Mouse (Mus musculus): Measurements from ENCODE around the gene Traf2. TPM values are rescaled to one million over a fixed set of nuclear protein-coding genes. Genes with fewer than 3 reads are reported as not detected.

Traf2 gene
- 10 to 100 TPM; 12.0 to 18.8 (median 15.2) TPM for total RNA-seq (2022)

DNA sequence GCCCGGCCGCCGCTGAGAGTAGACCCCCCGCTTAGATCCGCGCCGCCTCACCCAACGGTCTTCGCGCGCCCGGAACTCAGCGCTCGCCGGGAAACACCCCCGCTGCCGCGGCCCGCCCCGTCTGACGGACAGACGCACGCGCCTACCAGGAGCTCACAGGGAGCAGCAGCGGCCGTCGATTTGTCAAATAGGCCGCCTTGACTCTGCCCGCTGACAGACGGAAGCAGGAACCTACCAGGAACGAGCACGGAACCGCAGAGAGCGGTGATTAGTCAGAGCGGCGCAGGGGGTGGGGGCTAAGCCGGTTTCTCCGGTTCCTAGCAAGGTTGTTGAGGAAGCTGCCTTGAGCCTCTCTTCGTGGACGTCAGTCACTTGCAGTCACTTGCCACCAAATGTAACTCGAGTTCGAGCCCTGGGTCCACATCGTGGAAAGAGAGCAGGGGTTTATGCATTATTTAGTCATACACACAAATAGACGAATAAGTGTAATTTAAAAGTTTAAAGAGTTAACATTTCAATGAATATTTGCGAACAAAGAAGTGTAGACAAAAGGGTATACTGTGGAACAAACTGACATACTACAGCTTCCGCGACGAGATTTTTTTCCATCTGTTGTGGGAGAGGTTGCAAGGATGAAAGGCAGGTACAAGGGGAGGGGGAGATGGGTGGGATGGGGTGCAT lies at the start of gene Traf2:
TSS of gene Traf2 (minus strand) at position 130 of the 681 bp plus-strand sequence.
- peak; percentile 98 for DNase-seq (ENCODE audit: low spot score in 2 of 2)

DNA sequence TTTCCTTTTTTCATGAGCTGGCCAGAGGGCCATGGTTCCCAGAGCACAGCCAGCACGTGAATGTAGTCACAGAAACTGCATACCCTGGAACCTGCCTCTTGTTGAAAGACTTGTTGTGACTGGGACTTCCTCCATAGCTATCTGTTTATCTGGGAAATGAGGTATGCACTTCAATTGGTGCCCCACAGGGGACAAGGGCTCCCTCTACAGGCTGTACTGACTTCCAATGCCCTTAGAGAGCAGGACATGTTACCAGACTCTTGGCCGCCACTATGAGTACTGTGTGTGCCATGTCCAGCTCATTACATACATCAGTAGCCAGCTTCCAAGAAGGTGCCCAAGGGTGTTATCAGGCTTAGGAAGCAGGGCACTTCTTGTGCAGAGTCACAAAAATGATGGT lies 45.1 kb upstream of the Traf2 start:
- no peak for DNase-seq (ENCODE audit: low spot score in 2 of 2)

GRCm38 (mm10) chr2:25588227-25588907 lies 41.6 kb upstream of the Traf2 start:
- DNase-seq (ENCODE audit: low spot score in 2 of 2) = no peak

DNA sequence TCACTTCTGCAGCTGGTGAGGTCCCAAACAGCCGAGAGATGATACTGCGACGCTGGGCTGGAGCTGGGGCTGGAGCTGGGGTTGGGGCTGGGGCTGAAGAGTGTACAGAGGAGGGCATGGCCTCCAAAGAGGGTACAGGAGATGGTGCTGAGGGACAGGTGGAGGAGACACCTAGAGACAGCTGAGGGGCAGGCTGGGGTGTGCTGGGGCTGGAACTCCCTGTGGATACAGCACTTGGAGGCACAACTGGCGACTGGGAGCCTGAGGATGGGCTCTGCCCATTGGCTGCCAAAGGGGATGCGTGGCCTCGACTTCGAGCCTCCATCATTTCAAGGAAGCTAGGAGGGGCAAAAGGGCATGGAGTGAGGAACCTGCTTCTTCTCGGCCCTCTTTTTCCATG lies 40.5 kb upstream of the Traf2 start:
- DNase-seq (ENCODE audit: low spot score in 2 of 2) = no peak

GRCm38 (mm10) chr2:25585601-25586000 lies 38.9 kb upstream of the Traf2 start:
- DNase-seq (ENCODE audit: low spot score in 2 of 2) = no peak

GRCm38 (mm10) chr2:25584856-25585255 lies 38.1 kb upstream of the Traf2 start:
- DNase-seq (ENCODE audit: low spot score in 2 of 2) = no peak

DNA sequence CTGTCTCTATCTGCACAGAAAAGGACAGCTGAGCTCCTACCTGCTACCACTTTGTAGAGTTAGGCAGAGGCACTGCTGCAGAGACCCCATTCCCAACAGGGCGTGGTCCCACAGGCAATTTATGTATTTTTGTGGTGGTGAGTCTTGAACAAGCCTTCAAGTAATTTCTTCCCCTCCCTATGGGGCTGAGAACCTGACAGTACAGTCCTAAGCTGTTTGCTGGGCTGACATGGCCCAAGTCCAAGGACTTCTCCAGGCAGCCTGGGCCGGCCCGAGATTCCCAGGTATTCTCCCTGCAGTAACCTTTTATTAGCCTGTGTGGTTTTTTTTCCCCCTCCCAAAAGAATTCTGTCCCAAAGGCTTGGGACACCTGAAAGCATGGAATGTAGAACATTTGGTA lies 37.4 kb upstream of the Traf2 start:
- no peak for DNase-seq (ENCODE audit: low spot score in 2 of 2)

GRCm38 (mm10) chr2:25583571-25583970 lies 36.8 kb upstream of the Traf2 start:
- DNase-seq (ENCODE audit: low spot score in 2 of 2) = no peak

- DNase-seq (ENCODE audit: low spot score in 2 of 2) = no peak
Observed at GRCm38 (mm10) chr2:25583120-25583481, 36.4 kb upstream of the Traf2 start.

- DNase-seq (ENCODE audit: low spot score in 2 of 2) = no peak
Observed at GRCm38 (mm10) chr2:25582466-25583119, 35.9 kb upstream of the Traf2 start.

GRCm38 (mm10) chr2:25581901-25582301 lies 35.2 kb upstream of the Traf2 start:
- DNase-seq (ENCODE audit: low spot score in 2 of 2) = no peak

DNA sequence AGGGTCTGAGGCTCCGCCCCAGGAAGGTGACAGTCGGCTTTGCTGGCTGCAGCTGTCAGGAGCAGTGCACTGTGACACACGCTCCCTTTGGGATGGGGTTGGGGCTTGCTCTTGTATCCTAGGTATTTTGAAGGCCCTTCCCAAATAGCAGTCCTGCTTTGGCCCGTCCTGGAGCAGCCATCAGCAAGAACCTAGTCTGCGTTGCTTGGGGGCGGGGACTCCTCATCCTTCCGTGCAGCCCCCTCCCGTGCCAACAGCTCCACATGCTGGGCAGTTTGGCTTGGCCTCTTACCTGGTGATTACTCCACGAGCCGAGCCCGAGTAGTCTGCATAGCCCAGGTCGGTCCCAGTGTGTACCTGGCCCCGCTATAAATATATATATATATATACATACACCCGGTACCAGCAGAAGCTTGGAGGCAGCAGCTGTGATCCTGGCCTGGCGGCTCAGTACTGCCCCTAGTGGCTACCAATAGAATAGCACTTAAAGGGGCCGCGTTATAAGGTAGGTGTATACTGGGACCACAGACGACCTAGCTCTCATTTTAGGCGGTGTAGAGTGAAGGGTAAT lies 34.6 kb upstream of the Traf2 start, which contains the start of gene Ajm1:
TSS of gene Ajm1 (minus strand) at position 464 of the 571 bp plus-strand sequence.
- DNase-seq (ENCODE audit: low spot score in 2 of 2) = no peak

GRCm38 (mm10) chr2:25580621-25581101 lies 33.9 kb upstream of the Traf2 start:
- no peak for DNase-seq (ENCODE audit: low spot score in 2 of 2)

DNA sequence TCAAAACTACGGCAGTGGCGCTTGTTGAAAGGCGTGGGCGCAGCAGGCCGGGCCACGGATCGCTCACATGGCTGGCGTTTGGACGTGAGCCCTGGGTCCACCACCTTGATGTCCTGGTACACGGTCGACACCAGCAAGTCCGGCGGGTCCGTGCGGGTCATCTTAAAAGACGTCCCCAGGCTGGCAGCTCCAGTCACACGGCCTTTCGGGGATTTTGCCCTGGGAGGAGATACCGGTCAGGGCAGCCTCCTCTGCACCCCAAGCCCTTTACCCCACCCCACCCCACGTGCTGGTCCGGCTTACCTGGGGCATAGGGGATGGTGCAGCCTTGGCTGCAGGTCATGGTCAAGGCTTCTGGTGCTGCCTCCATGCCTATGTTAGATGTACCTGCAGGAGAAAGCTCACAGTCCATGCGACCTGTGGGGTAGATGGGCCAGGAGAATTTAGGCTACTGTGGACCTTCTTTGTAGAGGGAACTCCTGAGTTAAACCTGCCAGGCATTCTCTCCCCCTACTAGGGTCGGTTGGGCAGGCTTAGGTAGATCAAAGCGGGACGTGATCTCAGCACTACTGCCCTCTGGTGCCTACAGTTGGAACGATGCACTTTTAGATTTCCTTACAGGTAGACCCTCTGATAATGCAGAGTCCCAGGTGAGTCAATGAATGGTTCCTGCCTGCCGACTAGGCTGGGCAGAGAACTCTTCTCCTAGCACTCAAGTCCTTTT lies 33.2 kb upstream of the Traf2 start:
- DNase-seq (ENCODE audit: low spot score in 2 of 2) = no peak

DNA sequence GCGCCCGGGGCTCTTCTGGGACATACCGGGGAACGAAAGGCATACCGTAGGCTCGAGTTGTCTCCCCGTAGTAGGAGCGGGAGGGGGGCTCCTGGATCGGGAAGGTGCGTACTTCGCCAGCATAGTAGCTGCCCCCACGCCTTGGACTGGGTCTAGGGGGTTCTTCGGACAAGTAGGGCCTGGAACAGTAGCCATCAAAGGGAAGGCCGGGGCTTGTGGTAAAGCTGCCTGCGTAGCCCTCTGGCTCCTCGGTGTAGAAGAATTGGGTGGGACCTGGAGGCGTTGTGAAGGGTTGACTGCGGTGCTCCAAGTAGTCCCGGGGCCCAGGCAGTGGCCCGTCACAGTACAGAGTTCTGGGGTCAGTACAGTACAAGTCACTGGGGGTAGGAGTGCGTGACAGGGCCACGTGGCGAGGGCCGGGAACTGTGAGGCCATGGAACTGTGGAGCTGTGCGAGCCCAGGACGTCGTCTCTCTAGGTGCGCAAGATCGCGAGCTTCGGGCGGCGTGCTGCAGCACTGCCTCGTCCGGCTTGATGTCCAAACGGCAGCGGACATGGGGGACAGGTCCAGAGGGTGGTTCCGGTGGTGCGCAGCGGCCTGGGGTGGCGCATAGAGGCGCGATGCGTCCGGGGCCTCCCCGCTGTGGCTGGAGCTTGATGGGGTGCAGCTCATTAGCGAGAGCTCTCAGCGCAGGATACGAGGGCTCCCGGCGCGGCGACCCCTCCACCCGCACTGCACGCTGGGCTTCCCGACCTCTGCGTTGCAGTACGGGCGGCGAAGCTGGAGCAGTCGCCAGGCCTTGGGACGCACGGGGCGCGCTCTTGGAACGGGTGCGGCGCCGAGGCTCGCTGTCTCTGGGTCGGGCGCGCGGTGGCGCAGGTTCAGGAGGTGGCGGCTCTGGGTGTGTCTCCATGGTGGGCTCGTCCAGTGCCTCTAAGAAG lies 32.3 kb upstream of the Traf2 start:
- DNase-seq (ENCODE audit: low spot score in 2 of 2) = no peak

DNA sequence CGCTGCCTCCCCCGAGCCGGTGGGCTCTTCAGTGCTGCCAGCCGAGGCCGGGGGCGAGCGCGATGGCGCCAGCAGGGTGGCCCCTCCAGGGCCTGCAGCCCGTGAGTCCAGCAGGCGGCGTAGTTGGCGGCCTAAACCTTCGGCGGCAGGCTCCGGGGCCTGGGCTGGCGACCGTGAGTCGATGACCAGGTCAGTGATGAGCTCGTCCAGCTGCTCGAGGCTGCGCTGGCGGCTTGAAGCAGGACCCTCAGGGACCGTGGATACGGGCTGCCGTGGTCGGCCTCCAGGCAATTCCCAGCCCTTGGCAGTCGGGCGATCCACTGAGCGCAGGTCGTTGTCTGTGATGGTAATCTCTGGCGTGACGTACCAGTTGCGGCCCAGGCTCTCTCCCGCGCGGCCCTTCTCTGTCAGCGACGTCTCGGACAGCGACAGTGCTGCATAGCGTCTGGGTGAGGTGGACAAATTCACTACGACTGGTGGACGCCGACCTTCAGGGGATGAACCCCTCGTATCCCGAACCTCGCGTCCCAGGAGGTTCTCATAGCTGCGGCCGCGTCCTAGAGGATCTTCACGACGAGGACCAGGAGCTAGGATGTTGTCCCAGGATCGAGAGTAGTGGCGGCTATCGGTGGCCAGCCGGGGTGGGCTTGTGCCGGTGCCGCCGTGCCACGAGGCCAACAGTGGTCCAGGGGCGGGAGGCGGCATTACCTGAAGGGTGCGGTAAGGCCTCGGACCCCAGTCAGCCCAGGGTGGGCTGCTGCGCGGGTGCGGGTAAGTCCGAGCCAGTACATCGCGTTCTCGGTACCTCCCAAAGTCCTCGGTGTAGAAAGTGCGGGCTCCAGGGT lies 31.4 kb upstream of the Traf2 start:
- DNase-seq (ENCODE audit: low spot score in 2 of 2) = no peak

- no peak for DNase-seq (ENCODE audit: low spot score in 2 of 2)
Observed at GRCm38 (mm10) chr2:25576965-25577891, 30.5 kb upstream of the Traf2 start.
